Mouse (Mus musculus): ENCODE results near the gene Gm47996. TPM values are rescaled to one million over a fixed set of nuclear protein-coding genes. Genes with fewer than 3 reads are reported as not detected.
"Not testable (repeated sequence)": the region's sequence is repeated elsewhere in the genome, so short reads cannot be mapped to it uniquely, and the experiment has no call there.

Gene Gm47996
- polyA plus RNA-seq, 1 experiment, result 0.61 TPM

GRCm38 (mm10) chr1:151177937-151178271 is 32.0 kb upstream of the Gm47996 start:
- no peaks in the 10 kb centered on the region for H3K4me1 ChIP-seq (ENCODE audit: control insufficient read depth, insufficient read depth, insufficient read length)
- peak overlapping the region; percentile 11; the same call in 1 of the 2 replicates for H3K4me3 ChIP-seq (ENCODE audit: extremely low read depth, insufficient read depth, insufficient read length)
- no peaks in the 10 kb centered on the region for H3K36me3 ChIP-seq (ENCODE audit: control insufficient read depth, insufficient read depth, low read length)
- H3K27me3 ChIP-seq (ENCODE audit: control insufficient read depth, insufficient read depth, low read length), result no peaks in the 10 kb centered on the region
- DNase-seq (ENCODE audit: low read depth in 1 of 2, low spot score in 2 of 2), result no peak
- TF ChIP-seq CTCF (IDR thresholded peaks at IDR 0.05; ENCODE audit: extremely low read depth, insufficient read depth, insufficient read length, insufficient replicate concordance) (no peak), POLR2A (IDR thresholded peaks at IDR 0.05; ENCODE audit: low read depth, low read length) (no peak)
- WGBS, result 29% methylated on average over 4 of the region's 4 CpGs
- 0 out of 2 replicates have a peak overlapping the region, but pooled peaks have one; percentile 1 for H3K27ac ChIP-seq (ENCODE audit: insufficient read depth, low read length)

GRCm38 (mm10) chr1:151178505-151179083 is 31.3 kb upstream of the Gm47996 start:
- Histone ChIP-seq H3K36me3 (ENCODE audit: control insufficient read depth, insufficient read depth, low read length) (no peaks in the 10 kb centered on the region), H3K27me3 (ENCODE audit: control insufficient read depth, insufficient read depth, low read length) (no peaks in the 10 kb centered on the region), H3K27ac (ENCODE audit: insufficient read depth, low read length) (no peak overlapping the region), H3K4me3 (ENCODE audit: extremely low read depth, insufficient read depth, insufficient read length) (no peak overlapping the region), H3K4me1 (ENCODE audit: control insufficient read depth, insufficient read depth, insufficient read length) (no peaks in the 10 kb centered on the region)
- WGBS, result 95% methylated on average over 2 of the region's 2 CpGs
- TF ChIP-seq POLR2A (IDR thresholded peaks at IDR 0.05; ENCODE audit: low read depth, low read length), result no peak
- no peak for TF ChIP-seq CTCF (IDR thresholded peaks at IDR 0.05; ENCODE audit: extremely low read depth, insufficient read depth, insufficient read length, insufficient replicate concordance)
- no peak for DNase-seq (ENCODE audit: low read depth in 1 of 2, low spot score in 2 of 2)

GRCm38 (mm10) chr1:151180167-151180566 is 29.8 kb upstream of the Gm47996 start:
- whole genome bisulfite sequencing, result 88% methylated on average over 2 of the region's 2 CpGs
- H3K27ac ChIP-seq (ENCODE audit: insufficient read depth, low read length), result no peak overlapping the region
- no peak for TF ChIP-seq CTCF (IDR thresholded peaks at IDR 0.05; ENCODE audit: extremely low read depth, insufficient read depth, insufficient read length, insufficient replicate concordance)
- no peak for TF ChIP-seq POLR2A (IDR thresholded peaks at IDR 0.05; ENCODE audit: low read depth, low read length)

GRCm38 (mm10) chr1:151182266-151182665 is 27.7 kb upstream of the Gm47996 start, which contains the start of gene Gm47985:
Gene Gm47985, plus strand, starts transcription at chr1:151182537.
- not testable (repeated sequence) for H3K27ac ChIP-seq (ENCODE audit: insufficient read depth, low read length); H3K36me3 ChIP-seq (ENCODE audit: control insufficient read depth, insufficient read depth, low read length); DNase-seq (ENCODE audit: low read depth in 1 of 2, low spot score in 2 of 2); H3K4me3 ChIP-seq (ENCODE audit: extremely low read depth, insufficient read depth, insufficient read length); H3K27me3 ChIP-seq (ENCODE audit: control insufficient read depth, insufficient read depth, low read length); H3K4me1 ChIP-seq (ENCODE audit: control insufficient read depth, insufficient read depth, insufficient read length)
- 100% methylated on average over 1 of the region's 7 CpGs for WGBS

More at GRCm38 (mm10) chr1:151180167-151180566, 29.8 kb upstream of the Gm47996 start:
- Histone ChIP-seq H3K36me3 (ENCODE audit: control insufficient read depth, insufficient read depth, low read length) (no peaks in the 10 kb centered on the region), H3K4me3 (ENCODE audit: extremely low read depth, insufficient read depth, insufficient read length) (no peak overlapping the region), H3K4me1 (ENCODE audit: control insufficient read depth, insufficient read depth, insufficient read length) (no peaks in the 10 kb centered on the region), H3K27me3 (ENCODE audit: control insufficient read depth, insufficient read depth, low read length) (no peaks in the 10 kb centered on the region)
- no peak for DNase-seq (ENCODE audit: low read depth in 1 of 2, low spot score in 2 of 2)

- H3K36me3 ChIP-seq (ENCODE audit: control insufficient read depth, insufficient read depth, low read length); H3K4me1 ChIP-seq (ENCODE audit: control insufficient read depth, insufficient read depth, insufficient read length); DNase-seq (ENCODE audit: low read depth in 1 of 2, low spot score in 2 of 2); H3K27me3 ChIP-seq (ENCODE audit: control insufficient read depth, insufficient read depth, low read length); H3K27ac ChIP-seq (ENCODE audit: insufficient read depth, low read length); H3K4me3 ChIP-seq (ENCODE audit: extremely low read depth, insufficient read depth, insufficient read length): not testable (repeated sequence)
- 94% methylated on average over 3 of the region's 3 CpGs for WGBS
Observed at GRCm38 (mm10) chr1:151186186-151186585, 23.7 kb upstream of the Gm47996 start.

- not testable (repeated sequence) for H3K27ac ChIP-seq (ENCODE audit: insufficient read depth, low read length); H3K27me3 ChIP-seq (ENCODE audit: control insufficient read depth, insufficient read depth, low read length); H3K36me3 ChIP-seq (ENCODE audit: control insufficient read depth, insufficient read depth, low read length); H3K4me1 ChIP-seq (ENCODE audit: control insufficient read depth, insufficient read depth, insufficient read length); DNase-seq (ENCODE audit: low read depth in 1 of 2, low spot score in 2 of 2); H3K4me3 ChIP-seq (ENCODE audit: extremely low read depth, insufficient read depth, insufficient read length)
- WGBS, result 87% methylated on average over 4 of the region's 4 CpGs
Observed at GRCm38 (mm10) chr1:151186879-151187424, 23.0 kb upstream of the Gm47996 start.

- DNase-seq (ENCODE audit: low read depth in 1 of 2, low spot score in 2 of 2), result no peak
- 72% methylated on average over 4 of the region's 4 CpGs for WGBS
- no peaks in the 10 kb centered on the region for H3K27me3 ChIP-seq (ENCODE audit: control insufficient read depth, insufficient read depth, low read length)
- TF ChIP-seq CTCF (IDR thresholded peaks at IDR 0.05; ENCODE audit: extremely low read depth, insufficient read depth, insufficient read length, insufficient replicate concordance), result no peak
- TF ChIP-seq POLR2A (IDR thresholded peaks at IDR 0.05; ENCODE audit: low read depth, low read length), result no peak
- H3K27ac ChIP-seq (ENCODE audit: insufficient read depth, low read length), result no peak overlapping the region
- H3K4me1 ChIP-seq (ENCODE audit: control insufficient read depth, insufficient read depth, insufficient read length), result no peaks in the 10 kb centered on the region
- H3K4me3 ChIP-seq (ENCODE audit: extremely low read depth, insufficient read depth, insufficient read length), result no peak overlapping the region
- H3K36me3 ChIP-seq (ENCODE audit: control insufficient read depth, insufficient read depth, low read length), result no peaks in the 10 kb centered on the region
Observed at GRCm38 (mm10) chr1:151188469-151188868, 21.5 kb upstream of the Gm47996 start.

- 91% methylated on average over 2 of the region's 7 CpGs for WGBS
- not testable (repeated sequence) for DNase-seq (ENCODE audit: low read depth in 1 of 2, low spot score in 2 of 2); H3K4me1 ChIP-seq (ENCODE audit: control insufficient read depth, insufficient read depth, insufficient read length); H3K27ac ChIP-seq (ENCODE audit: insufficient read depth, low read length); H3K27me3 ChIP-seq (ENCODE audit: control insufficient read depth, insufficient read depth, low read length); H3K4me3 ChIP-seq (ENCODE audit: extremely low read depth, insufficient read depth, insufficient read length); H3K36me3 ChIP-seq (ENCODE audit: control insufficient read depth, insufficient read depth, low read length)
Observed at GRCm38 (mm10) chr1:151192075-151192474, 17.9 kb upstream of the Gm47996 start, which contains the start of gene Gm8947. Gene Gm8947, plus strand, starts transcription at chr1:151192376.

GRCm38 (mm10) chr1:151192739-151193138 is 17.2 kb upstream of the Gm47996 start:
- H3K4me1 ChIP-seq (ENCODE audit: control insufficient read depth, insufficient read depth, insufficient read length); H3K36me3 ChIP-seq (ENCODE audit: control insufficient read depth, insufficient read depth, low read length); H3K27me3 ChIP-seq (ENCODE audit: control insufficient read depth, insufficient read depth, low read length); DNase-seq (ENCODE audit: low read depth in 1 of 2, low spot score in 2 of 2); H3K4me3 ChIP-seq (ENCODE audit: extremely low read depth, insufficient read depth, insufficient read length); H3K27ac ChIP-seq (ENCODE audit: insufficient read depth, low read length): not testable (repeated sequence)
- WGBS, result 92% methylated on average over 15 of the region's 15 CpGs

GRCm38 (mm10) chr1:151195986-151196385 is 13.9 kb upstream of the Gm47996 start:
- not testable (repeated sequence) for H3K27ac ChIP-seq (ENCODE audit: insufficient read depth, low read length); DNase-seq (ENCODE audit: low read depth in 1 of 2, low spot score in 2 of 2); H3K36me3 ChIP-seq (ENCODE audit: control insufficient read depth, insufficient read depth, low read length); H3K4me1 ChIP-seq (ENCODE audit: control insufficient read depth, insufficient read depth, insufficient read length); H3K27me3 ChIP-seq (ENCODE audit: control insufficient read depth, insufficient read depth, low read length); H3K4me3 ChIP-seq (ENCODE audit: extremely low read depth, insufficient read depth, insufficient read length)
- WGBS, result 85% methylated on average over 4 of the region's 4 CpGs

Measured in spleen, adult 2 months (tissue).